In genomic region chr6:116697896-116698425, GRCm38 (mm10) we compare ENCODE assay signal across 27 mouse cellular contexts. TPM values are rescaled to one million over a fixed set of nuclear protein-coding genes. Genes with fewer than 3 reads are reported as not detected.
DNase-seq lines count a peak whose midpoint lies in the region; ATAC-seq lines count a peak whose summit lies in the region.
"Had no signal": no experiment of that assay in that cellular context is flagged by ENCODE, and none has a peak within 500 bp of the region (broad histone marks: within the 10 kb centered on the region; RNA-seq: fewer than 3 reads in every experiment).

No protein-coding gene starts in this region.

- no peak for ATAC-seq in kidney, embryonic 16.5 days (ENCODE audit: low FRiP score, low TSS enrichment)
- ATAC-seq: CD4-positive, CD25-positive, alpha-beta regulatory T cell, adult 4 months; forebrain, embryonic 15.5 days had no signal

- H3K27ac ChIP-seq in kidney, embryonic 16.5 days (ENCODE audit: low read length): no peak overlapping the region
- H3K27ac ChIP-seq: embryonic facial prominence, embryonic 10.5 days; embryonic facial prominence, embryonic 13.5 days; forebrain, embryonic 12.5 days; forebrain, embryonic 15.5 days; heart, embryonic 15.5 days; hindbrain, embryonic 10.5 days; hindbrain, embryonic 14.5 days had no signal

- H3K9me3 ChIP-seq in kidney, embryonic 16.5 days (ENCODE audit: low read length): no peaks in the 10 kb centered on the region
- H3K9me3 ChIP-seq: embryonic facial prominence, embryonic 10.5 days; embryonic facial prominence, embryonic 13.5 days; forebrain, embryonic 12.5 days; forebrain, embryonic 15.5 days; heart, embryonic 12.5 days; heart, embryonic 15.5 days; hindbrain, embryonic 10.5 days had no signal

- no peak overlapping the region for H3K4me2 ChIP-seq in kidney, embryonic 16.5 days (replicated peaks; ENCODE audit: low read depth, low read length)
- H3K4me2 ChIP-seq: embryonic facial prominence, embryonic 13.5 days; forebrain, embryonic 12.5 days; forebrain, embryonic 15.5 days; heart, embryonic 12.5 days; heart, embryonic 15.5 days; hindbrain, embryonic 14.5 days had no signal

- no peaks in the 10 kb centered on the region; the same call in 1 of the 2 replicates for H3K4me1 ChIP-seq in kidney, embryonic 16.5 days (ENCODE audit: insufficient read depth, low read length)
- H3K4me1 ChIP-seq: embryonic facial prominence, embryonic 13.5 days; forebrain, embryonic 12.5 days; forebrain, embryonic 15.5 days; heart, embryonic 15.5 days; hindbrain, embryonic 10.5 days had no signal

- no peaks in the 10 kb centered on the region for H3K36me3 ChIP-seq in kidney, embryonic 16.5 days (ENCODE audit: insufficient read depth, low read length)
- H3K36me3 ChIP-seq: embryonic facial prominence, embryonic 10.5 days; embryonic facial prominence, embryonic 13.5 days; forebrain, embryonic 12.5 days; forebrain, embryonic 15.5 days; heart, embryonic 12.5 days; heart, embryonic 15.5 days; hindbrain, embryonic 10.5 days had no signal

- DNase-seq in kidney, adult 11 months: peak; percentile 70
- DNase-seq in kidney, adult 8-10 months: peak; percentile 65 to 71
- DNase-seq in kidney, postnatal 4 days: no peak
- peak; percentile 46 for DNase-seq in kidney, postnatal 10 days
- peak; percentile 68 to 76 for DNase-seq in kidney, postnatal 25 days
- no peak for DNase-seq in spleen, adult 18-20 months
- DNase-seq in spleen, postnatal 14 days (ENCODE audit: low spot score in 2 of 2): no peak
- DNase-seq: adrenal gland, adult 8-10 months; adrenal gland, postnatal 25 days; cerebellum, adult 11-12 months; cerebellum, adult 8-10 months; cerebellum, postnatal 36 days; embryo, embryonic 11 days; gastrocnemius, postnatal 25 days; heart, postnatal 10 days; heart, postnatal 36 days had no signal

- WGBS in kidney, embryonic 16.5 days: 83% methylated on average over 4 of the region's 4 CpGs

- no peaks in the 10 kb centered on the region for H3K27me3 ChIP-seq in kidney, embryonic 16.5 days (ENCODE audit: insufficient read depth, low read length)
- H3K27me3 ChIP-seq: embryonic facial prominence, embryonic 13.5 days; forebrain, embryonic 12.5 days; forebrain, embryonic 15.5 days had no signal

- no peak overlapping the region for H3K4me3 ChIP-seq in kidney, embryonic 16.5 days (ENCODE audit: low read length)
- H3K4me3 ChIP-seq: embryonic facial prominence, embryonic 10.5 days; embryonic facial prominence, embryonic 13.5 days; erythroblast, embryonic 14.5 days; forebrain, embryonic 12.5 days; forebrain, embryonic 15.5 days; heart, embryonic 12.5 days; heart, embryonic 15.5 days; hindbrain, embryonic 10.5 days had no signal

- no peak overlapping the region for H3K9ac ChIP-seq in kidney, embryonic 16.5 days (replicated peaks; ENCODE audit: low read length)
- H3K9ac ChIP-seq: embryonic facial prominence, embryonic 13.5 days; forebrain, embryonic 12.5 days; forebrain, embryonic 15.5 days; heart, embryonic 12.5 days; heart, embryonic 15.5 days; hindbrain, embryonic 14.5 days had no signal

RNA-seq across cellular contexts. Expression of gene Tmem72, which starts 18.8 kb away (rescaled TPM):
- polyA plus RNA-seq in kidney, embryonic 16.5 days (2015; fragmentation: Nextera tagmentation; extraction: Ambion mirVana): 11.8 and 12.4 TPM in 2 replicates
- polyA plus RNA-seq: erythroblast, embryonic 14.5 days had no signal

RNA-seq across cellular contexts. Expression of gene Rassf4, which starts 24.2 kb away (rescaled TPM):
- polyA plus RNA-seq in kidney, embryonic 16.5 days (2015; fragmentation: Nextera tagmentation; extraction: Ambion mirVana): 6.1 and 6.3 TPM in 2 replicates

RNA-seq across cellular contexts. Expression of gene Depp1, which starts 47.6 kb away (rescaled TPM):
- polyA plus RNA-seq in kidney, embryonic 16.5 days (2015; fragmentation: Nextera tagmentation; extraction: Ambion mirVana): 33.1 and 38.5 TPM in 2 replicates
- polyA plus RNA-seq: CD4-positive, CD25-positive, alpha-beta regulatory T cell, adult 4 months had no signal

Comparison
In these comparisons a context has a peak if more than half of its experiments do, and no peak if none do; other contexts are left out.
1. DNase-seq: peak in kidney, adult 11 months (single experiment), kidney, adult 8-10 months (2 of 2), kidney, postnatal 10 days (single experiment) and kidney, postnatal 25 days (2 of 2); none in kidney, postnatal 4 days (0 of 2), spleen, adult 18-20 months (0 of 2) and spleen, postnatal 14 days (0 of 2).